Mouse (Mus musculus) MEL (cell line): ENCODE results near the gene Olfr49.

Experiments used
- CTCF ChIP-seq, 3 experiments: IDR thresholded peaks in 2 of 3; conservative IDR thresholded peaks in 1 of 3; 2 replicates each; pipeline ENCODE4 v1.5.1; 2011 to 2012; ENCODE audit warnings: low read length in 3 of 3, low read depth in 2 of 3, mild to moderate bottlenecking in 2 of 3, improper control_type of control experiment in 1 of 3, inconsistent platforms in 1 of 3, mixed read lengths in 1 of 3, moderate library complexity in 1 of 3; ENCODE audit not compliant: control insufficient read depth in 1 of 3, insufficient read depth in 1 of 3, poor library complexity in 1 of 3, severe bottlenecking in 1 of 3
- EP300 ChIP-seq, 2 experiments: IDR thresholded peaks; 2 replicates each; pipeline ENCODE4 v1.6.1; 2011; ENCODE audit warnings: improper control_type of control experiment in 2 of 2, low read length in 2 of 2, low read depth in 1 of 2, mild to moderate bottlenecking in 1 of 2
- GABPA ChIP-seq: IDR thresholded peaks from 2 replicates; pipeline ENCODE4 v1.6.1; 2012; ENCODE audit warnings: low read depth, mild to moderate bottlenecking, inconsistent platforms, low read length, improper control_type of control experiment, moderate library complexity
- MAX ChIP-seq: IDR thresholded peaks from 2 replicates; pipeline ENCODE4 v1.6.1; 2011; ENCODE audit warnings: low read length, improper control_type of control experiment
- MXI1 ChIP-seq: IDR thresholded peaks from 2 replicates; pipeline ENCODE4 v1.6.1; 2011; ENCODE audit warnings: mild to moderate bottlenecking, low read depth, low read length, improper control_type of control experiment
- MYC ChIP-seq: IDR thresholded peaks from 2 replicates; pipeline ENCODE4 v1.6.1; 2011; ENCODE audit warnings: low read depth, mild to moderate bottlenecking, low read length, improper control_type of control experiment, moderate library complexity
- POLR2A ChIP-seq, 2 experiments: IDR thresholded peaks; 2 replicates each; pipeline ENCODE4 v1.6.1; 2011 to 2012; ENCODE audit warnings: low read length in 2 of 2, mild to moderate bottlenecking in 2 of 2, control low read depth in 1 of 2, improper control_type of control experiment in 1 of 2, low read depth in 1 of 2, moderate library complexity in 1 of 2; ENCODE audit not compliant: control insufficient read depth in 1 of 2, insufficient read depth in 1 of 2, poor library complexity in 1 of 2
- SMC3 ChIP-seq: IDR thresholded peaks from 2 replicates; pipeline ENCODE4 v1.6.1; 2011; ENCODE audit warnings: low read depth, low read length, improper control_type of control experiment

DNA sequence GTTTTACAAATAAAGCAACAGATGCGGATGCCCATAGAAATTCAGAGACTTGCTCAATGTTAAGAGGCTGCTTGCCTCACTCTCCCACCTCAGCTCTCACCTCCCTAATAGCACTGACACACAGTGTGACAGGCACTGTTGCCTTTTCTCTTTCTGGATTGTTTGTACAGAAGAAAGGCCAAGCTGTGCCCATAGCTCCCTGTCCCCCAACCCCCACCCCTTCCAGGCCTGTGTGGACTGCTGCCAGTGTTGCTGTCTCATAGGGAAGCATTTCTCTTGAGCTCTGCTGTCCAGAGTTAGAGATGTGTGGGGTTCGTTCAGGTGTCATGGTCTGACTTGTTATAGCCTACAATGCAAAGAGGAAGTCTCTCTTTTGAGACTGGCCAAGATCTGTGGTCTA, 24.5 kb downstream of the Olfr49 start:
- TF ChIP-seq EP300 (IDR thresholded peaks at IDR 0.05; ENCODE audit: low read depth in 1 of 2, low read length in 2 of 2) (no peak), POLR2A (IDR thresholded peaks at IDR 0.05; ENCODE audit: control insufficient read depth in 1 of 2, insufficient read depth in 1 of 2, low read depth in 1 of 2, low read length in 2 of 2, poor library complexity in 1 of 2) (no peak), CTCF (IDR thresholded peaks at IDR 0.05 in 2 of 3, conservative IDR thresholded peaks at IDR 0.05 in 1 of 3; ENCODE audit: control insufficient read depth in 1 of 3, insufficient read depth in 1 of 3, low read depth in 2 of 3, low read length in 3 of 3, poor library complexity in 1 of 3, severe bottlenecking in 1 of 3) (no peak), MXI1 (no peak), MYC (no peak), MAX (no peak), SMC3 (no peak), GABPA (no peak)
